ENCODE assay signal across 9 mouse cellular contexts in the genomic region with DNA sequence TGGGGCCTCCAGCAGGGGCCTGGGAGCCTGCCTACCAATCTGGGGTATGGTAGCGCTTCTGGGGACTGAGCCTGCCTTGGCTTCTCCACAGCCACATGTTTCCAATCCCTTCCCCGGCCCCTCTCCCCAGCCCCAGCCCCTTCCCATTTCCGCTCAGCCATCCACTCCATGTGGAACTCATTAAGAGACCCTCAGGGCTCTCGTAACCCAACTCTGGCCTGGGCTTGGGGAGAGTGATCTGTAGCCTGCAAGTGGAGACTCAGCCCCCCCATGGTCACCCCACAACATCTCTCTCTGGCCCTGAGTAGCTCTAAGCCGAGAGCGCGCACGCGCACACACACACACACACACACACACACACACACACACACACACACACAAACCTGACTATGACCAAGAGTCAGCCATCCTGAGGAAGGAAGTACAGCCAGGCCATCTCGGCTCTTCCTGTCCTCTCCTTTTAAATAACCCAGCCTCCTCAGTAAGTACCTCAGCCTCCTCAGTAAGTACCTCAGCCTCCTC. TPM values are rescaled to one million over a fixed set of nuclear protein-coding genes. Genes with fewer than 3 reads are reported as not detected.
A peak's percentile ranks its signal among the peaks of the same experiment; 100 is the strongest.
DNase-seq lines count a peak whose midpoint lies in the region; ATAC-seq lines count a peak whose summit lies in the region.
"Had no signal": no experiment of that assay in that cellular context is flagged by ENCODE, and none has a peak within 500 bp of the region (broad histone marks: within the 10 kb centered on the region; RNA-seq: fewer than 3 reads in every experiment).

No protein-coding gene starts in this region.

- H3K4me3 ChIP-seq in lung, embryonic 15.5 days: no peak overlapping the region
- H3K4me3 ChIP-seq in neural tube, embryonic 13.5 days: no peak overlapping the region

- DNase-seq in adrenal gland, postnatal 14 days: peak; percentile 42
- no peak for DNase-seq in adrenal gland, adult 2 months
- DNase-seq in lung, postnatal 4 days: no peak
- peak; percentile 58 to 68 for DNase-seq in kidney, postnatal 25 days
- no peak for DNase-seq in left cerebral cortex, postnatal 36 days (ENCODE audit: low spot score in 2 of 2)
- no peak for DNase-seq in urinary bladder, postnatal 10 days (ENCODE audit: low spot score)
- DNase-seq: cerebellum, adult 8-10 months had no signal

- no peak overlapping the region for H3K27ac ChIP-seq in lung, embryonic 15.5 days
- H3K27ac ChIP-seq in neural tube, embryonic 13.5 days (replicated peaks): peak overlapping the region; percentile 38; the same call in 1 of the 2 replicates

- peak; percentile 43; the same call in 1 of the 2 replicates for ATAC-seq in lung, embryonic 15.5 days (ENCODE audit: borderline replicate concordance, extremely low read depth, low FRiP score, low TSS enrichment)
- peak; percentile 32; the same call in 1 of the 2 replicates for ATAC-seq in neural tube, embryonic 13.5 days (ENCODE audit: low read depth)

- 45% methylated on average over 10 of the region's 10 CpGs for WGBS in lung, embryonic 15.5 days
- WGBS in neural tube, embryonic 13.5 days: 52% methylated on average over 10 of the region's 10 CpGs

- no peaks in the 10 kb centered on the region for H3K27me3 ChIP-seq in lung, embryonic 15.5 days
- H3K27me3 ChIP-seq in neural tube, embryonic 13.5 days: no peaks in the 10 kb centered on the region

- H3K9me3 ChIP-seq in lung, embryonic 15.5 days: no peaks in the 10 kb centered on the region
- H3K9me3 ChIP-seq in neural tube, embryonic 13.5 days: no peaks in the 10 kb centered on the region

- peaks cover 27% of the 10 kb centered on the region for H3K4me1 ChIP-seq in lung, embryonic 15.5 days
- H3K4me1 ChIP-seq in neural tube, embryonic 13.5 days (replicated peaks): peaks cover 8% of the 10 kb centered on the region

- intact Hi-C loops in left cerebral cortex, postnatal 36 days (cut with DNase I): no loop called here

- H3K4me2 ChIP-seq in lung, embryonic 15.5 days: no peak overlapping the region
- H3K4me2 ChIP-seq in neural tube, embryonic 13.5 days: no peak overlapping the region

- no peaks in the 10 kb centered on the region for H3K36me3 ChIP-seq in lung, embryonic 15.5 days
- no peaks in the 10 kb centered on the region for H3K36me3 ChIP-seq in neural tube, embryonic 13.5 days

- H3K9ac ChIP-seq in lung, embryonic 15.5 days: no peak overlapping the region
- H3K9ac ChIP-seq in neural tube, embryonic 13.5 days: 0 out of 2 replicates have a peak overlapping the region, but pooled peaks have one; percentile 12

RNA-seq across cellular contexts. Expression of a gene that starts 12.0 kb away (rescaled TPM):
- total RNA-seq in adrenal gland, postnatal 14 days (2021): 21.1 and 26.0 TPM in 2 replicates
- 10 to 100 TPM; 12.8 to 18.7 TPM for total RNA-seq in adrenal gland, adult 2 months (2021)
- 40.2 and 46.7 TPM in 2 replicates for polyA plus RNA-seq in adrenal gland, adult 2 months (2012; rRNA removed)
- 16.5 and 17.5 TPM in 2 replicates for polyA plus RNA-seq in lung, embryonic 15.5 days (2015; fragmentation: Nextera tagmentation; extraction: Ambion mirVana)
- polyA plus RNA-seq in neural tube, embryonic 13.5 days (2015; fragmentation: Nextera tagmentation; extraction: Ambion mirVana): 12.3 and 13.1 TPM in 2 replicates
- 100 to 1,000 TPM; 103 to 118 TPM for total RNA-seq in left cerebral cortex, postnatal 36 days (2021)

Comparison
In these comparisons a context has a peak if more than half of its experiments do, and no peak if none do; other contexts are left out.
1. DNase-seq: peak in adrenal gland, postnatal 14 days (single experiment) and kidney, postnatal 25 days (2 of 2); none in adrenal gland, adult 2 months (single experiment), lung, postnatal 4 days (0 of 2), left cerebral cortex, postnatal 36 days (0 of 2) and urinary bladder, postnatal 10 days (single experiment).